Mouse (Mus musculus): ENCODE measurements at regions not wholly inside any gene's neighbourhood (a gene's known extent, or its start where the extent isn't known, plus 50 kb on each side); places are given as distances from the start of the nearest gene placed in this dataset.
"Not testable (repeated sequence)": the region's sequence is repeated elsewhere in the genome, so short reads cannot be mapped to it uniquely, and the experiment has no call there.

DNA sequence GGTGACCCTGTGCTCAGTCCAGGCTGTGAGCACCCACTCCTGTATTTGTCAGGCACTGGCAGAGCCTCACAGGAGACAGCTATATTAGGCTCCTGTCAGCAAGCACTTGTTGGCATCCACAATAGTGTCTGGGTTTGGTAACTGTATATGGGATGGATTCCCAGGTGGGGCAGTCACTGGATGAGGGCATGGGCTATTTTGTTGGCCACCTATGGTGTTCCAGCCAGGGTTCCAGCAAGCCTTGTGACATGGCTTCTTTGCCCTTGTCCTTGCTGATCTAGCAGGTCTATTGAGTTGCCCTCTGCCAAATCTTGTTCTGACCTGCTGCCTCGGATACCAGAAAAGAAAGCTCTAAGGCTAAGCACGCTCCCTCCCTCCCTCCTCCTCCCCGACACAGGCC lies 158.1 kb downstream of the Cand1 start:
- H3K4me1 ChIP-seq (ENCODE audit: control insufficient read depth, insufficient read depth, low read length); H3K9ac ChIP-seq (ENCODE audit: low read depth, low read length); H3K4me3 ChIP-seq; H3K27me3 ChIP-seq (ENCODE audit: control insufficient read depth, insufficient read depth, low read length); H3K79me2 ChIP-seq (replicated peaks; ENCODE audit: control insufficient read depth, insufficient read depth, low read length); H3K27ac ChIP-seq; H3K36me3 ChIP-seq (ENCODE audit: control insufficient read depth, insufficient read depth, low read length): not testable (repeated sequence)
- TF ChIP-seq EP300 (IDR thresholded peaks at IDR 0.05; ENCODE audit: insufficient read depth, low read depth, low read length): peak; percentile 74; the same call in 1 of the 2 replicates
- intact Hi-C loops (cut with DNase I): loop anchor here (2.0 kb wide), 1 partner anchor 281 kb away; no protein-coding TSS in a partner anchor
- WGBS: 61% methylated on average over 3 of the region's 3 CpGs
- peak in 1 of 2 experiments; percentile 75 for DNase-seq

DNA sequence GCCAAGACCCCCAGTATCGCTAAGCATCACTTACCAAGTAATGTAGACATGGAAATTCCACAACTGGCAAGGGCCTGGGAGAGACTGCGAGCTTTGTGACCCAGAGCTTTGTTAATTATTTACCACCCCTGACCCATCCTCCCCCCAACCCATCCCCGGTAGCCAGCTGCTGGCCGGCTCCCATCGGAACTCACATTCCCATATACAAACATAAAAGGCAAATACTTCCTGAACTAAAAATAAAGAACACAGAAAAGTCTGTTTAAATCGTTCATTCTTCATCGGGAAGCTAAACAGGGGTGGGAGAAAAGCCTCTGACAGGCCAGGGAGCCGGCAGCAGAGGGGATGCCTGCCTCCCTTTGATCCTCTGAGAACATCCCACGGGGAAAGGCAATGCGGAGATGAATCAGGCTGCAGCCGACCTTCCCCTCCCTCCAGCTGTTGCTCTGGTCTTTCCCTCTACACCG lies 163.7 kb downstream of the Cand1 start:
- intact Hi-C loops (cut with DNase I): loop anchor here (5.0 kb wide), 2 partner anchors 209 to 919 kb away; no protein-coding TSS in a partner anchor

DNA sequence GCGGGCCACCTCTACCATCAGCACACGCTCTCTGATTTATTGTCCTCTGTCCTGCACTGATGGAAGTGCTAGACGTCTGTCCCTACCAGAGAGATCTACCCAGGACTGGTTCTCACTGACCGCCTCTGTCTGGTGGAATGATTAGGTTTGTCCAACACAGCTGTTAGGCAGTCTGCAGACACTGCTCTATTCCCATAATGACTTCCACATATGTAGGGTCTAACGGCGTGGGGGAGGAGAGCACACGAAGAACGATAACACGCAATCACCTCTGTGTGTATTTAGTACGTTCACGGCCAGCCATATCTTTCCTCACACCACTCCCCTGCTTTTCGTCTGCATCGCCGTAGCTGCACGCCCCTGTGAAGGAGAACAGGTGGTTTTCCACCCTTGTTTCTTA lies 165.0 kb downstream of the Cand1 start:
- 38% methylated on average over 15 of the region's 15 CpGs for WGBS
- no peaks in the 10 kb centered on the region for H3K79me2 ChIP-seq (replicated peaks; ENCODE audit: control insufficient read depth, insufficient read depth, low read length)
- no peak overlapping the region for H3K9ac ChIP-seq (ENCODE audit: low read depth, low read length)
- H3K4me1 ChIP-seq (ENCODE audit: control insufficient read depth, insufficient read depth, low read length): peaks cover 2% of the 10 kb centered on the region; the same call in 1 of the 2 replicates
- intact Hi-C loops (cut with DNase I): loop anchor here (5.0 kb wide), 2 partner anchors 208 to 918 kb away; no protein-coding TSS in a partner anchor
- H3K4me3 ChIP-seq: peak overlapping the region; percentile 24; the same call in 1 of the 2 replicates
- TF ChIP-seq POLR2A (IDR thresholded peaks at IDR 0.05; ENCODE audit: insufficient read depth, low read depth, low read length): no peak
- TF ChIP-seq CTCF (IDR thresholded peaks at IDR 0.05): no peak
- peak; percentile 79; the same call in 1 of the 2 replicates for TF ChIP-seq EP300 (IDR thresholded peaks at IDR 0.05; ENCODE audit: insufficient read depth, low read depth, low read length)
- H3K36me3 ChIP-seq (ENCODE audit: control insufficient read depth, insufficient read depth, low read length): no peaks in the 10 kb centered on the region
- peak overlapping the region; percentile 45; the same call in 1 of the 2 replicates for H3K27ac ChIP-seq
- no peak for DNase-seq
- H3K27me3 ChIP-seq (ENCODE audit: control insufficient read depth, insufficient read depth, low read length): no peaks in the 10 kb centered on the region

More for the DNA sequence above, 163.7 kb downstream of the Cand1 start:
- Histone ChIP-seq H3K4me1 (ENCODE audit: control insufficient read depth, insufficient read depth, low read length) (peaks cover 2% of the 10 kb centered on the region; the same call in 1 of the 2 replicates), H3K4me3 (no peak overlapping the region), H3K36me3 (ENCODE audit: control insufficient read depth, insufficient read depth, low read length) (no peaks in the 10 kb centered on the region), H3K79me2 (replicated peaks; ENCODE audit: control insufficient read depth, insufficient read depth, low read length) (no peaks in the 10 kb centered on the region), H3K27me3 (ENCODE audit: control insufficient read depth, insufficient read depth, low read length) (no peaks in the 10 kb centered on the region), H3K27ac (no peak overlapping the region), H3K9ac (ENCODE audit: low read depth, low read length) (no peak overlapping the region)
- DNase-seq: no peak
- 35% methylated on average over 12 of the region's 12 CpGs for WGBS
- TF ChIP-seq CTCF (IDR thresholded peaks at IDR 0.05) (no peak), EP300 (IDR thresholded peaks at IDR 0.05; ENCODE audit: insufficient read depth, low read depth, low read length) (no peak)

GRCm38 (mm10) chr10:119073991-119074390 lies 165.9 kb downstream of the Cand1 start:
- no peak overlapping the region for H3K4me3 ChIP-seq
- no peaks in the 10 kb centered on the region for H3K27me3 ChIP-seq (ENCODE audit: control insufficient read depth, insufficient read depth, low read length)
- peaks cover 2% of the 10 kb centered on the region; the same call in 1 of the 2 replicates for H3K4me1 ChIP-seq (ENCODE audit: control insufficient read depth, insufficient read depth, low read length)
- intact Hi-C loops (cut with DNase I): no loop called here
- no peak overlapping the region for H3K9ac ChIP-seq (ENCODE audit: low read depth, low read length)
- WGBS: 97% methylated on average over 3 of the region's 3 CpGs
- no peak for DNase-seq
- TF ChIP-seq EP300 (IDR thresholded peaks at IDR 0.05; ENCODE audit: insufficient read depth, low read depth, low read length) (no peak), POLR2A (IDR thresholded peaks at IDR 0.05; ENCODE audit: insufficient read depth, low read depth, low read length) (no peak), CTCF (IDR thresholded peaks at IDR 0.05) (no peak)
- H3K27ac ChIP-seq: no peak overlapping the region
- no peaks in the 10 kb centered on the region for H3K36me3 ChIP-seq (ENCODE audit: control insufficient read depth, insufficient read depth, low read length)
- H3K79me2 ChIP-seq (replicated peaks; ENCODE audit: control insufficient read depth, insufficient read depth, low read length): no peaks in the 10 kb centered on the region

DNA sequence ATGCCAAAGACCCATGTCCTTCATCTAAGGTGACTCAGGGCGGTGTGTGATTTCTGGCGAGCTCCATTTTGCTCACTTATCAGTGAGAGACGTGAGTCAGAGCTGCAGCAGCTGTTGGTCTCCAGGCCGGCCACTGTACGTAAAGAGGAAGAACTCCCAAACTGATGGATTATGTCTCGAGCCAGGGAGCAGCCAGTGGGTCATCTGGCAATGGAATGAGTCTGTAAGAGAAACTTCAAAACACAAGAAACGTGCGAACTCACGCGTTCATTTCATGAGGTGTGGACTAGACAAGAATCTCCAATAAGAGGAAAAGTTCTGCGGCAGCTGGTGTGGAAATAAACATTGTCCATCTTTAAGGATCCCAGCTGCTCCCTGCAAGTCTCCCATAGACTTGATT lies 170.4 kb downstream of the Cand1 start:
- Histone ChIP-seq H3K27ac (no peak overlapping the region), H3K36me3 (ENCODE audit: control insufficient read depth, insufficient read depth, low read length) (no peaks in the 10 kb centered on the region), H3K79me2 (replicated peaks; ENCODE audit: control insufficient read depth, insufficient read depth, low read length) (no peaks in the 10 kb centered on the region), H3K9ac (ENCODE audit: low read depth, low read length) (no peak overlapping the region), H3K27me3 (ENCODE audit: control insufficient read depth, insufficient read depth, low read length) (no peaks in the 10 kb centered on the region), H3K4me3 (no peak overlapping the region), H3K4me1 (ENCODE audit: control insufficient read depth, insufficient read depth, low read length) (peaks cover 3% of the 10 kb centered on the region)
- intact Hi-C loops (cut with DNase I): no loop called here
- DNase-seq: no peak
- 55% methylated on average over 11 of the region's 11 CpGs for WGBS
- no peak for TF ChIP-seq CTCF (IDR thresholded peaks at IDR 0.05)
- no peak for TF ChIP-seq POLR2A (IDR thresholded peaks at IDR 0.05; ENCODE audit: insufficient read depth, low read depth, low read length)
- no peak for TF ChIP-seq EP300 (IDR thresholded peaks at IDR 0.05; ENCODE audit: insufficient read depth, low read depth, low read length)

- Histone ChIP-seq H3K79me2 (replicated peaks; ENCODE audit: control insufficient read depth, insufficient read depth, low read length) (no peaks in the 10 kb centered on the region), H3K27me3 (ENCODE audit: control insufficient read depth, insufficient read depth, low read length) (no peaks in the 10 kb centered on the region), H3K9ac (ENCODE audit: low read depth, low read length) (no peak overlapping the region), H3K4me3 (no peak overlapping the region), H3K27ac (no peak overlapping the region), H3K36me3 (ENCODE audit: control insufficient read depth, insufficient read depth, low read length) (no peaks in the 10 kb centered on the region), H3K4me1 (ENCODE audit: control insufficient read depth, insufficient read depth, low read length) (peaks cover 13% of the 10 kb centered on the region)
- 84% methylated on average over 6 of the region's 6 CpGs for WGBS
- no peak for TF ChIP-seq POLR2A (IDR thresholded peaks at IDR 0.05; ENCODE audit: insufficient read depth, low read depth, low read length)
- no peak for TF ChIP-seq EP300 (IDR thresholded peaks at IDR 0.05; ENCODE audit: insufficient read depth, low read depth, low read length)
- 0 out of 2 replicates have a peak, but pooled peaks have one; percentile 3 for TF ChIP-seq CTCF (IDR thresholded peaks at IDR 0.05)
- DNase-seq: no peak
- intact Hi-C loops (cut with DNase I): no loop called here
Observed at GRCm38 (mm10) chr10:119067838-119068237, 172.0 kb downstream of the Cand1 start.

All from heart, adult 2 months (tissue).